Mouse (Mus musculus): Measurements from ENCODE around the gene Recql5. TPM values are rescaled to one million over a fixed set of nuclear protein-coding genes. Genes with fewer than 3 reads are reported as not detected.

Gene Recql5
- 1 to 10 TPM; 7.1 to 8.9 TPM for total RNA-seq (2021)
- long read RNA-seq, experiment 1, partial matches to known transcripts, result 0 of 8 reads
- long read RNA-seq, experiment 1, other reads (novel, unspliced or antisense), result 4 of 8 reads
- long read RNA-seq, experiment 2, transcript Recql5-201 (19 exons, 3,971 nt), result major isoform, 5 of 8 reads
- long read RNA-seq, experiment 2, partial matches to known transcripts, result 0 of 8 reads
- long read RNA-seq, experiment 2, other reads (novel, unspliced or antisense), result 3 of 8 reads

DNA sequence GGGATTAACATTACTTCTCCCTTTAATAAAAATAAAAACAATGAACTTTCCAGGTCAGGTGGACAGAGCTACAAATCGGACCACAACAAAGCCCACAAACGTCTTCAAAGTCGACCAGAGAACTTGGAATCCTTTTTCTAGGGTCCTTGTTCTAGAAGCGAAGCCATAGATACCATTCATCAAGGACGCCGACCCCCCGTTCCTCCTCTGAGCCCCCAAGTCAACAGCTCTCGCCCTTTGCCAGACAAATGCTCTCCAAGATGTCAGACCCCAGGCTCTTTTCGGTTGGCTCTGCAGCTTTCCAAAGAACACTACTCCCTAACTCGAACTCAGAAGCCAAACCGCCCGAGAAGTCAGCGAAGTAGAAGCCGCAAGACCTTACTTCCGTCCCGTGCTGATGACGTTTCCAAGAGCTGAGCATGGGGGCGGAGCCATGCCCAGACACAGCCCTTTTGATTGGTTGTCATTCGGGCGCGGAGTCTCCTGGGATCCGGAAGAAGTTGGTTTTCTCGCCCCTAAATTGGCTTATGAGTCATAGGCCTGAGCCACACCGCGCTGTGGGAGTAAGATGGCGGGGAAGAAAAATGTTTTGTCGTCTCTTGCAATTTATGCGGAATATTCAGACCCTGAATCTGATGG, at the start of gene Recql5, which contains the start of gene Sap30bp:
Gene Recql5, minus strand, starts transcription at position 370 of the 639 bp plus-strand sequence.
Gene Sap30bp, plus strand, starts transcription at position 175 of the 639 bp plus-strand sequence.
- intact Hi-C loops (cut with DNase I), result no loop called here

DNA sequence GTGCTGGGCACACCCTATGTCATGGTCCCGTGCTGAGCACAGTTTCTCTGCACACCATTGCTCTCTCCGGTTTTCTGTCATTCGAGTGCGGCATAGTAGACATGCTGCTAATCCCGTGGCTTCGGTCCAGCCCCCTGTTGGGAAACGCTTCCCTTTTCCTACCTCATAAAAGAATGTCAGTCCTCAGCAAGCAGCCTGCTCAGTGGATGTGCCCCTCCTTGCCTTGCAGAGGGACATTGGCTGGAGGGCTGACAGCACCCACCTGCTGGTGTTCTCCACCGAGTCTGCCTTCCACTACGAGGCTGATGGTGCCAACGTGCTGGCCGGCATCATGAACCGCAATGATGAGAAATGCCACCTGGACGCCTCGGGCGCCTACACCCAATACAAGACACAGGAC, 49.2 kb upstream of the Recql5 start:
- DNase-seq, result no peak

More for the DNA sequence above, at the start of gene Recql5, which contains the start of gene Sap30bp:
- DNase-seq, result peak; percentile 93 to 98

DNA sequence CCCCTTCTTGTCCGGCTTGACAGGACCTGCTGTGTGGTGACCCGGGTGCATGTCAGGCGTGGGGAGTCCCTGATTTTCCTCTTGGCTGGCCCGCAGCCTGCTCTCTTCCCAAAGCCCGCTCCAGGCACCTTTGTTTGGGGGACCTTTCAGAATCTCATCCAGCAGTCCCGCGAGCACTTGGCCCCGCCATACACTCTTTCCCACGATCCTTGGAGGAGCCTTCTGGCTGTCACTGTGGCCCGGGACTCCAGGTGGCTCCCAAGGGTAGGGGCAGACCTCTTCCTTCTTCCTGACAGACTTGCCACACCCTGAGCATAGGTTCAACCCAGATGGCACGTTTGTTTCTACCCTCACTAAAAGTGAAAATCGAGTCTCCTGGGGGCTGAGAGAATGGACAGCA, 42.3 kb upstream of the Recql5 start:
- intact Hi-C loops (cut with DNase I), result no loop called here
- DNase-seq, result no peak

More for the DNA sequence above, 49.2 kb upstream of the Recql5 start:
- intact Hi-C loops (cut with DNase I), result no loop called here

DNA sequence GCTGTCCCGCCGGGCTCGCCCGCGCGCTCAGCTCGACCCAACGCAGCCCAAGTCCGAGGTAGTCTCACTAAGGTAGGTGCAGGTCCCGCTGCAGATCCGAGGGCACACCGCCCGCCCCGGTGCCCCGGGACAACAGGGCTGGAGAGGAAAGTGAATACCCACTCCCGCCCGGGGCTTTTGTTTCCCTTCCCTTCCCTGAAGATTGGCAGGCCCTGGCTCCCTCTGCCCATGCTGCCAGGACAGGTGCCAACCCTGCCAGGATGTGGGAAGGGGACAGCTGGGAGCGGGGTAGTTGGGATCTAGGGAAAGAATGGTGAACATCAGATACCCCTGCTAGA, 41.8 kb upstream of the Recql5 start:
- intact Hi-C loops (cut with DNase I), result no loop called here
- DNase-seq, result no peak

DNA sequence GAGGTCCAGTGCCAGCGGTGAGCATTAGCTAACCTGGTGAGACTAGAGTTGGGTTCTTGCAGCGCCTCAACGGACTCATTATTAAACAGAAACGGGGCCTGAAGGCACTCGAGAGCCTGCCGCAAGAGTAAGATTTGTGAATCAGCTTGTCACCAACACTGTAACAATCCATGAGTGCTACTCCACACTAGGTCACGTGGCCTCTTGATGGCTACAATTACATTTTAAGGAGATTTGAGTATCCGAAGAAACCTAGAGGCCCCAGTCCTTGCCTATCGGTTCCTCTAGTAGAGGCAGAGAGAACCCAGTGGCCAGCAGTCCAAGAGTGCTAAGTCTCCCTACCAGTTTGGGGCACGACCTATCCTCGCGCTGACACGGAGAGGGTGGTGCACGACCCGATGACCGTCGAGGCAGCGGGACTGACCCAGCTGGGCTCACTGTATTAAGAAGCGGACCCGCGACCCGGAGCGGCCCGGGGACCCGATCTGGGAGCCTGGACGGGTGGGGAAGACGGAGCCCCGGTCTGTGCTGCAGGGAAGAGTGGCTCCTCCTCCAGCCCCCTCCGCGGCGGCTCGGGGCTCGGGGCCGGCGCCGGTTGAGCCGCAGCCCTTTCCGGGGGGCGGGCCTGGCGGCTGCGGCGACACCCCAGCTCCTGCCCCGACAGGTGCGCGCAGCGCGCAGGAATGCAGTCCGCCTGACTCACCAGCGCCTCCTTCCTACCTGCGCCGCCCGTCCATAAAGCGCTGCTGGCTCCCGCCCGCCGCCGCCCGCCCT, 41.2 kb upstream of the Recql5 start, which contains the start of gene Itgb4:
Gene Itgb4, plus strand, starts transcription at position 401 of the 774 bp plus-strand sequence.
- DNase-seq, result peak; percentile 31 to 43
- intact Hi-C loops (cut with DNase I), result no loop called here

DNA sequence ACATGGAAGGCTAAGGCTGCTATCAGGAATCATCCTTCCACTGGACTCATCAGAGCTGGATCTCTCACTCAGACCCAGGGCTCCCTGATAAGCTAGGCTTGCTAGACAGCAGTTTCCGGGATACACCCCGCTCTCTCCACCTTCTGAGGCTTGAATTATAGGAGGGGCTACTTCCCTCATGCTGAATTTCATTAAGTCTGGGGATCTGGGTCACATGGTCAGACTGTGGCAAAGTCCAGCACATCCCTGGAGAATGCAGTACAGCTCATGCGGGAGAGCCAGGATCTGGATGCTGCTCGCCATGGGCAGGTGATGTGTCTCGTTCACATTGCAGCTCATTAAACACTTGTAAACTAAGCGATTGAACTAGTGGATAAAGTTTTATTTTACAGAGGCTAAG, 37.7 kb upstream of the Recql5 start:
- intact Hi-C loops (cut with DNase I), result no loop called here
- DNase-seq, result no peak

DNA sequence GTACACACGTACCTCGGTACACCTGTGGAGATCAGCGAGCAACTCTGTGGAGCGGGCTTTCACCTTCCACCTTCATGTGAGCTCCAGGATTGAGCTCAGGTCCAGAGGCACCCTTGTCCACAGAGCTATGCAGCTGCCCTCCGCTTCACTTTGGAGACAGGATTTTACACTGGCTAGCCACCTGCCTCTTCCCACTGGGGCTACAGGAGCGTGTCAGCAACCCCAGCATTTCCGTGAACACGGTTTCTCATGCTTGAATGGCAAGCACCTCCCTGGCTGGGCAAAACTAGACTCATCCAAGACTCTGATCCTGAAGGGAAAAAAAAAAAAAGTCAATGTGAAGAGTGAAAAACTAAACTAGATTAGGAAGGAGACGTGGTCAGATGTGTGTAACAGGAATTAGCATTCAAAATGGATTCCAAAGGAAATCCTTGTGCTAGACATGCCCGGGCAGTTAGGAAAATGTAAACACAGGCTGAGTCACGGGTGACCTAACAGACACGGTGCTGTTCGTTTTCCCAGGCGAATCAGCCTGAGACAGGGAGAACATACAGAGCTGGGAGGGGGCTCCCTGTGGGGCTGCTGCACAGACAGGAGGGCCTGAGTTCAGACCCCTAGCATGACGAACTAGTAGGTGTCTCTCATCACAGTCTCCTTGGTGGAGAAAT, 36.9 kb upstream of the Recql5 start:
- no peak for DNase-seq
- intact Hi-C loops (cut with DNase I), result no loop called here

DNA sequence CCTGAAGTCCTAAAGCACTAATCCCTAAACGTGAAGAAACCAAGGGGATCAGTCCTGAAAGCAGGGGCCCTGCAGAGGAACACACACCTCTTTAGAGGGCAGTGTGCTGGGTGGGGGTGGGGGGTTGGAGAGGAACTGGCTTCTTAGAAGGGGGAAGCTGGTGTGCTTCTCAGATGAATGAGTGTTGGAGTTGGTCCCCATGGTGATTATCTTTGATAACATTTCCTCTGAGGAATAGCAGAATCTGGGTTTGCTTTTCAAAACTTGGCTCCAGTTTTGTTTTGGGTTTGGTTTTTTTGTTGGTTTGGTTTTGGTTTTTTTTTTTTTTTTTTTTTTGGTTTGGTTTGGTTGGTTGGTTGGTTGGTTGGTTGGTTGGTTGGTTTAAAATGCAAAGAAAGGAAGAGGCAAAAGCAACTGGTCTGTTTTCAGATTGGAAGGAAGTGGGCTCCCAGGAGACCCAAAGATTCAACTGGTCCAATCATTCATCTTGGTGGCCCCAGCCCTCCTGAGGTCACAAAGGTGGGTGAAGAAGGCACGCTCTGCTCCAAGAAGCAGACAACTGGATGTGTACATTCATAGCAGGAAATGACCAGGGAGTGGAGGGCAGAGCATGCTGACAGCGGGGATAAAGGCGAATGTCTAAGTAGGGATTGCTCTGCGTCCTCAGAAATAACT, 35.6 kb upstream of the Recql5 start:
- intact Hi-C loops (cut with DNase I), result no loop called here
- DNase-seq, result no peak

DNA sequence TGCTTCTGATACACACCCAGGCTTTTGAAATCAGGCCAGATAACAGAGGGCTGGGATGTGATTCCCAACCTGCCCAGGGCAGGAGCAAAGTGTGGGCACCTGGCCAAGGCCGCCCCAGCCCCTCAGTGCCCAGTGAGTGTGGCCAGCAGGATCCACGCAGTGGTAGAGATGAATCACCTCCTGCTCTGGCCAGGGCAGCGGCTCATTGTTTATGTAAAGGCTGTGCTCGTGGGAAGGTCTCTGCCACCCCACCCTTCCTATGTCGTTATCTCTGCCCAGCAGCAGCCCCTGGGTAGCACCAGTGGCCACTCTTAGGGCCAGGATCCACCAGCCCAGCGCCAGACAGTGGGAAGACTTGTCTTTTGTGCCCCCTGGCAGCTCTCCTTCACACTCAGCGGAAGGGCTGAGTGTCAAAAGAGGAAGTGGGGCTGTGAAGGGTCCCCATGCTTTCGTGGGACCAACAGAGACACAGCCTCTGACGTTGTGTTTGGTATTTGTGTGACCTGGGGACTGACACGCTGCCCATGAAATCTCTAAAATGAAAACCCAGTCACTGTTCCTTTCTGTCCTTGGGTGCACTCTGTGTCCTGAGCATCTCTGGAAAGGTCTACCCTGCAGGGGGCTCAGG, 31.8 kb upstream of the Recql5 start:
- intact Hi-C loops (cut with DNase I), result no loop called here
- DNase-seq, result peak; percentile 38 to 55

DNA sequence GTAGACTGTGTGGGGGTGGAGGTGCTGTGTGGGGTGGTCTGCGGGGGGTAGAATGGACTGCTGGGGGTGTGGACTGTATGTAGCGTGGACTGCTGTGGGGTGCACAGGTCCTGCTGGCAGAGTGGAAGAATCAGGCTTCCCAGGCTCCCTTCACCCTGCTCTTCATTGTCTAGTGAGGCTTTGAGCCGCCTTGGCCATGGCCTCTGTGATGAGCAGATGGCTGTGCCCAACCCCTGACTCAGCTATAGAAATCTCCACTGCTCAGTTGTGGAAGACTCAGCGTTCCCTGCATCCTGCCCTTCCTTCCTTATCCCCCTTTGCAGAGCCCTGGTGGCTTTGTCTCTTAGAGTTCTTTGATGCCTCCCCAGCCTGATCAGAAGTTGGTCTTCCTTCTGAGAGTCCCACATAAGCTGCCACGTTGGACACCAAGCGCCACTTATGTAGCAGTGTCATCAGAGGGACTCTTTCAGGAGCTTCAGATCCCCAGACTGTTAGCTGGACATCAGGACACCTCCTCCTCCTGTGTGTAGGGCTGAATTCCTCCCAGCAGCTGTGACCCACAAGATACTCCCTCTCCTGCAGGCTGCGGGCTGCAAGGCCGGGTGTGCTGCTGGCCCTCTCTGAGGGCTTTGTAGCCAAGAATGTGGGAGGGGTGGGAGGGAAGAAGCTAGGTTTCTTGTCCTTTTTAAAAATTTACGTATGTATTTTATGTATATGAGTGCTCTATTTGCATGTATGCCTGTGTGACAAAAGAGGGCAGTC, 29.6 kb upstream of the Recql5 start:
- DNase-seq, result no peak
- intact Hi-C loops (cut with DNase I), result no loop called here

DNA sequence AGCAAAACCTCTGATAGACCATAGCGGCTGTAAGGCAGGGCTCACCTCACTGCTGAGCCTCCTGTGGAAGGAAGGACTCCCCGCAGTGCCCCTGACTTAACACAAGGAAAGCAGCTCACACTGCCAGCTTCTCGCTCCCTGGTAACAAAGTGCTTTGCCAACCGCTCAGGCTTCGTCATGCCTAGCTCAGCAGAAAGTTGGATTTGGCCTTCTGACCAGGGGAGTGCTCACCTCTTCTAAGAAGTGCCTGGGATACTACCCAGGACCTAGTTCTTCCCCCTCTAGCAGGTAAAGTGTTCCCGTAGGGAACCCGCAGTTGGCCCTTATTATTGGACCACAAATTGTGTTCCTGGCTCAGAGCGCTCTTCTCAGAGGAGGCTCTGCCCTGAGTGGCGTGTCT, 25.7 kb upstream of the Recql5 start:
- no peak for DNase-seq
- intact Hi-C loops (cut with DNase I), result no loop called here

DNA sequence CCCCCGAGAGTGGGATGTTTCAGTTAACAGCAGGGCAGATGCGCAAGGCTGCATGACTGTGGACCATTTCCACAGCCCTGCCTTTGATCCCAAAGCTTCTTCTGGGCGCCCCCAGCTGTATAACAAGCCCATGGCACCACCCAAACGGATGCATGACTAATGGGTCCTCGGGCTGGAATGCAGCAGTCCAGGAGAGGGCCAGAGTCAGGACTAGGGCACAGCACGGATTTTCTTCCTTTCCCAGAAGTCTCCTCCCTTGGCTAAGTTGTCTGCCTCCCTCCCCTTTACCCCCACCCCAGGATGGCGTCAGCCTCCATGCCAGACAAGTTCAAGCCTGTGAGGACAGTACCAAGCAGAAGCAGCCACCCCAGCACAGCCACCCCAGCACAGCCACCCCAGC, 24.7 kb upstream of the Recql5 start:
- no peak for DNase-seq
- intact Hi-C loops (cut with DNase I), result no loop called here

DNA sequence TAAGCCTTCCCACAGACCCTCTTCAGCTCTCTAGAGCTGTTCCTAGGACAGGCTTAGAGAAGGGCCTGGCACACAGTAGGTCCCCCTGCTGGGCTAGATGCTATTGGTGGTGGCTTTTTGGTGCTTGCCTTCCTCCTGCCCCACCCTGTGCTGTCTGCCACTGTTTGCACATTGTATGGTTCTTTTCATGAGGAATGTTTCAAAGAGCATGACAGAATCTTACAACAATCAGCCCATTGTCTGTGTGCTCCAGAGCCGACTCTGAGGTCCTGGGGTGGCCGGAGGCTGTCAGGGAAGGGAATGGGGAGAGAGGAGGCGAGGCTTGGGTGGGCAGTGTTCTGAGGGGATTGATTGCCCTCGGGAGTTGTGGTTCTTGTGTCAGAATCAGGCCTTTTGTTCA, 23.2 kb upstream of the Recql5 start:
- DNase-seq, result no peak
- intact Hi-C loops (cut with DNase I), result no loop called here

DNA sequence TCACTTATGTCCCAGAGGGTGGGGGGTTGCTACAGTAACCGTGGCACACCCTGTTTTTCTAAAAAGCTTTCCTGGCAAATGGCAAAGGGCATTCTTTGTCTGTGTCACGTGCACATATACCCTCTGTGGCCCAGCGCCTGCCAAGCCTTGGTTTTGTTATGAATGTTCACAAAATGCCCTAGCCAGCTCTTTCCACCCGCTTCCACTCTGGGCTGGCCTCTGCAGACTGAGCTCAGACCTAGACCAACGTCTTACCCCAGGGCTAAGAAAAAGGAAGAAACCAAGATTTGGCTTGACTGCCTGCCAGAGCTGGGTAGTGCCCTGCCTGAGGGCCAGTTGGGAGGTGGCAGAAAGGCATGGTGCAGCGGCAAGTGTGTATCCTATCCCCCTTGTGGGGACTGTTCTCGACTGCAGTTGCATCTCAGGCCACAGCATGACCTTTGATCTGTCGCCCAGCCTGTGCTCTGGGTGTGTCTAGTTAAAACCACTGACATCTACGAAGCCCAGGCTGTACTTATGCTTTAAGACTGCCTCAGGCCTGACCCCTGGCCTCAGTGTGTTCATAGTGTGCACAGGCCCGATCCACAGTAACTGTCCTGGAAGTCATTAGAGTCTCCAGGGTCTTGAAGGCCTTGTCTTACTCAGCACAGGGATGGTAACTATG, 22.1 kb upstream of the Recql5 start:
- intact Hi-C loops (cut with DNase I), result no loop called here
- DNase-seq, result no peak

DNA sequence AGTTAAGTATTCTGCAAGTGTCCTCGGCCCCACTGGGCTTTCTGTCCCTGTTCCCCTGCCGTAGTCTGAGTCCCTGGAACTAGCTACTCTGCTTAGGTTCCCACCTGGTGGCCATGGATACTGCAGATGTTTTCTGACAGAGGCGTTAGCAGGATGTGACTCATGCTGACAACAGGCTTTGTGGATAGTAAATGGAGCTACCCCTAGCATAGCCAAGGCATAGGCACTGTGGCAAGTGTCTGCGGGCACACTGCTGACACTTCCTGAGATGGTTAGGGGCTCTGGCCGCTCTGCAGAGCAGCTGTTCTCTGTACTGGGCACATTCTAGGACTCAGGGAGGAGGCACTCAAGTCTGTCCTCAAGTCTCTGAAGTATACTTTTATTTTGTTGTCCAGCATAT, 21.4 kb upstream of the Recql5 start:
- no peak for DNase-seq
- intact Hi-C loops (cut with DNase I), result no loop called here

DNA sequence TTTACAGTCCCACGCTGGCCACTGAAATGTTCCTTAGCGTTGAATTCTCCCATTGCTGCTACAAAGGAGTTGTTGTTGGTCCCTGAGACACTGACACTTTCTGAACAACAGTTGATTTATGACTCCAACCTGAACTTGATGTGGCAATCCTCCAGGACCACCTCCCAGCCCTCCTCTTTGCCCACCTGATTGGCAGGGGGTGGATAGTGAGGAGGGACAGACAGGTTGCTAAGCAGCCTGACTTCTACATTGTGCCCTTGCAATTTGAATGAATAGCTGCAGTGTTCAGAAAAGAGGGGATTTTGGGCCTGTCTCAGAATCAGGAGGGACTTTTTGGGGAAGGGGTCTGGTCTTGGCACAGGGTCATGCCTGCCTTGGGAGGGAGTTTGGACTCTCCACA, 17.4 kb upstream of the Recql5 start:
- intact Hi-C loops (cut with DNase I), result no loop called here
- no peak for DNase-seq

DNA sequence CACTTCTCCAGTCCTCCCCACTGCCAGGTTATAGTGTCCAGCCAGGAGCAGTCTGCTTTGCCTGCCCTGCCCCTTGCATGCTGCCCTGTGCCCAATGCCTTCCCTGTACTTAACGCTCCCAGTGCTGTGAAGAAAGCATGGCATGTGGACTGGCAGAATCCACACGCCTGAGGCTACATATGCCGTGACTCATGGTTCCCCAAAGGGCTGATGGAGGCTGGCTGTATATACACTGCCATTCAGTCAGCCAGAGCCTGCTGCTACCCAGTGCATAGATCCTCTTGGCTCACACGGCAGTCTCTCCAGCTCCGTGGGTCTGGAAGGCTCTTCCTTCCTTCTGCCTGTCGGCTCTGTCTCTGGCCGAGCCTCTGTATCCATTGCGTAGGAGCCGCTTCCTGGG, 15.0 kb upstream of the Recql5 start:
- intact Hi-C loops (cut with DNase I), result no loop called here
- DNase-seq, result no peak

DNA sequence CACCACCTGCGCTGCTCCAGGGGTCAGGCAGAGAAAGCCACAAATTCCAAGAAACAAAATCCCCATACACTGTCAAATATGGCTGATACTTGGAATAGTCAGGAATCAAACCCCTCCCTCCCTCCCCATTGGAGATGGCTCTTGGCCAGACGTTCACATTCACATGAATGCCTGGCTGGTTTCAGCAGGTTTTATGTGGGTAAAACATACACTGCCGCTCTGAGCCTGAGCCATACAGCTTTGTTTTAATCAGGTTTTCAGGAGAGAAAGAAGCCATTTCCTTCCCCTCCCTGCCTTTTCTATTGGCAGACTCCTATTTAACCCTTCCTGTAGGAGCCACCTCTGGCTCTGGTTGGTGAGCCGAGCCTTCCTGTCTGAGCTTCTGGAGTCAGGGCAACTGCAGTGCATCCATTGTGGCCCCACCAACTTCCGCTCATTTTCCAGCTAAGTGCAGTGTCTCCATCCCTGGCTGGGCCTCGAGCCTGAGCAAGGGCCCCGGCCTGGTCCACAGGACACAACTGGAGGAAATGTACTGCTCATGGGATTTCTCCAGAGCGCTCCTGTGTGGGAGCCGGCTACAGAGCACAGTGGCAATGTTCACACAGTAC, 13.0 kb upstream of the Recql5 start:
- peak in 1 of 2 experiments; percentile 30 for DNase-seq
- intact Hi-C loops (cut with DNase I), result no loop called here

Data from heart, postnatal 14 days (tissue).